Mouse (Mus musculus) myocyte (in vitro differentiated cells): ENCODE data around the gene Rbck1. TPM values are rescaled to one million over a fixed set of nuclear protein-coding genes. Genes with fewer than 3 reads are reported as not detected.

Experiments used
- H3K27me3 ChIP-seq: one replicate; pipeline ENCODE4 v1.6.1; 2011; ENCODE audit not compliant: control insufficient read depth, insufficient read depth, insufficient read length
- H3K36me3 ChIP-seq: one replicate; pipeline ENCODE4 v1.6.1; 2011; ENCODE audit not compliant: control insufficient read depth, insufficient read depth
- H3K4me2 ChIP-seq: one replicate; pipeline ENCODE4 v1.6.1; 2011; ENCODE audit warnings: low read depth, control low read depth
- H3K4me3 ChIP-seq: one replicate; pipeline ENCODE4 v1.5.1; 2011; ENCODE audit warnings: mild to moderate bottlenecking, control low read depth, moderate library complexity
- H3K79me2 ChIP-seq: one replicate; pipeline ENCODE4 v1.6.1; 2011; ENCODE audit not compliant: control insufficient read depth, insufficient read depth
- H3ac ChIP-seq: one replicate; pipeline ENCODE4 v1.6.1; 2011; ENCODE audit not compliant: control insufficient read depth, insufficient read length
- CEBPB ChIP-seq: IDR thresholded peaks from 2 replicates; pipeline ENCODE4 v1.6.1; 2011; ENCODE audit warnings: mild to moderate bottlenecking, moderate library complexity; ENCODE audit not compliant: poor library complexity, insufficient read depth, severe bottlenecking
- E2F4 ChIP-seq: IDR thresholded peaks from one replicate; pipeline ENCODE4 v1.6.1; 2011; ENCODE audit warnings: mild to moderate bottlenecking, control low read depth, moderate library complexity; ENCODE audit not compliant: insufficient read depth
- MAX ChIP-seq: IDR thresholded peaks from one replicate; pipeline ENCODE4 v1.6.1; 2011; ENCODE audit warnings: low read depth, mild to moderate bottlenecking, control low read depth
- MYOD1 ChIP-seq, 3 experiments: IDR thresholded peaks; one replicate each; pipeline ENCODE4 v1.6.1; 2011; ENCODE audit warnings: control low read depth in 2 of 3, low read depth in 2 of 3, mild to moderate bottlenecking in 2 of 3, moderate library complexity in 1 of 3; ENCODE audit not compliant: insufficient read length in 2 of 3, control insufficient read depth in 1 of 3
- MYOG ChIP-seq, 3 experiments: IDR thresholded peaks; one replicate each; pipeline ENCODE4 v1.6.1; 2011; ENCODE audit warnings: control low read depth in 2 of 3, low read depth in 2 of 3, mild to moderate bottlenecking in 2 of 3; ENCODE audit not compliant: insufficient read length in 2 of 3, control insufficient read depth in 1 of 3, insufficient read depth in 1 of 3
- POLR2A ChIP-seq: IDR thresholded peaks from one replicate; pipeline ENCODE4 v1.6.1; 2011; ENCODE audit warnings: low read depth, mild to moderate bottlenecking, control low read depth, moderate library complexity; ENCODE audit not compliant: insufficient read length
- POLR2AphosphoS2 ChIP-seq: IDR thresholded peaks from one replicate; pipeline ENCODE4 v1.6.1; 2011; ENCODE audit warnings: low read depth, control low read depth; ENCODE audit not compliant: insufficient read length
- REST ChIP-seq: IDR thresholded peaks from one replicate; pipeline ENCODE4 v1.6.1; 2011; ENCODE audit warnings: mild to moderate bottlenecking, control low read depth, moderate library complexity; ENCODE audit not compliant: insufficient read depth, insufficient read length
- SRF ChIP-seq: IDR thresholded peaks from one replicate; pipeline ENCODE4 v1.6.1; 2011; ENCODE audit warnings: low read depth; ENCODE audit not compliant: control insufficient read depth, insufficient read length
- TCF12 ChIP-seq: IDR thresholded peaks from one replicate; pipeline ENCODE4 v1.6.1; 2011; ENCODE audit warnings: mild to moderate bottlenecking, control low read depth; ENCODE audit not compliant: poor library complexity, insufficient read depth, severe bottlenecking
- TCF3 ChIP-seq: IDR thresholded peaks from one replicate; pipeline ENCODE4 v1.6.1; 2011; ENCODE audit warnings: low read depth, control low read depth; ENCODE audit not compliant: insufficient read length
- USF1 ChIP-seq: IDR thresholded peaks from one replicate; pipeline ENCODE4 v1.6.1; 2011; ENCODE audit warnings: low read depth, mild to moderate bottlenecking, control low read depth, moderate library complexity
- polyA plus RNA-seq: library from polyadenylated mRNA; unstranded; fragments of >200 nt; fragmentation: generic; extraction: Trizol; gene quantifications from one replicate; pipeline ENCODE4 v1.2.1, GENCODE M21; 2012; ENCODE audit warnings: missing spikeins

Gene Rbck1
- polyA plus RNA-seq, 1 experiment = 73.3 TPM

- Histone ChIP-seq H3ac (no peak overlapping the region), H3K4me3 (no peak overlapping the region), H3K4me2 (no peak overlapping the region), H3K36me3 (peaks cover 35% of the 10 kb centered on the region), H3K27me3 (no peaks in the 10 kb centered on the region), H3K79me2 (no peaks in the 10 kb centered on the region)
- TF ChIP-seq POLR2AphosphoS2 = peak; percentile 27
- TF ChIP-seq CEBPB = no peak
These were observed 19.5 kb downstream of the Rbck1 start for GRCm38 (mm10) chr2:152312996-152313395.

GRCm38 (mm10) chr2:152307186-152307585 lies 25.3 kb downstream of the Rbck1 start:
- no peak overlapping the region for H3K4me3 ChIP-seq
- H3K36me3 ChIP-seq = peaks cover 38% of the 10 kb centered on the region
- no peaks in the 10 kb centered on the region for H3K79me2 ChIP-seq
- no peaks in the 10 kb centered on the region for H3K27me3 ChIP-seq
- no peak overlapping the region for H3ac ChIP-seq
- TF ChIP-seq TCF3 = no peak
- no peak for TF ChIP-seq SRF
- TF ChIP-seq E2F4 = no peak
- TF ChIP-seq MYOG (IDR thresholded peaks at IDR 0.05; ENCODE audit: control insufficient read depth in 1 of 3, insufficient read depth in 1 of 3, insufficient read length in 2 of 3, low read depth in 2 of 3) = no peak
- no peak for TF ChIP-seq MYOD1 (IDR thresholded peaks at IDR 0.05; ENCODE audit: control insufficient read depth in 1 of 3, insufficient read length in 2 of 3, low read depth in 2 of 3)
- no peak for TF ChIP-seq CEBPB
- TF ChIP-seq MAX = no peak
- no peak overlapping the region for H3K4me2 ChIP-seq

GRCm38 (mm10) chr2:152305480-152305879 lies 27.0 kb downstream of the Rbck1 start:
- Histone ChIP-seq H3K4me3 (no peak overlapping the region), H3K36me3 (peaks cover 32% of the 10 kb centered on the region), H3K4me2 (no peak overlapping the region), H3K79me2 (peaks cover 10% of the 10 kb centered on the region), H3ac (no peak overlapping the region), H3K27me3 (no peaks in the 10 kb centered on the region)
- TF ChIP-seq MAX (no peak), USF1 (no peak), MYOD1 (IDR thresholded peaks at IDR 0.05; ENCODE audit: control insufficient read depth in 1 of 3, insufficient read length in 2 of 3, low read depth in 2 of 3) (no peak), SRF (no peak), POLR2AphosphoS2 (no peak)

GRCm38 (mm10) chr2:152303781-152304180 lies 28.7 kb downstream of the Rbck1 start:
- no peak overlapping the region for H3K4me2 ChIP-seq
- no peak overlapping the region for H3ac ChIP-seq
- H3K4me3 ChIP-seq = no peak overlapping the region
- peaks cover 25% of the 10 kb centered on the region for H3K36me3 ChIP-seq
- peaks cover 24% of the 10 kb centered on the region for H3K79me2 ChIP-seq
- no peak for TF ChIP-seq REST
- TF ChIP-seq MYOD1 (IDR thresholded peaks at IDR 0.05; ENCODE audit: control insufficient read depth in 1 of 3, insufficient read length in 2 of 3, low read depth in 2 of 3) = no peak
- no peak for TF ChIP-seq CEBPB
- no peak for TF ChIP-seq TCF12
- TF ChIP-seq POLR2AphosphoS2 = no peak
- TF ChIP-seq MAX = no peak
- TF ChIP-seq SRF = no peak
- no peak for TF ChIP-seq MYOG (IDR thresholded peaks at IDR 0.05; ENCODE audit: control insufficient read depth in 1 of 3, insufficient read depth in 1 of 3, insufficient read length in 2 of 3, low read depth in 2 of 3)
- TF ChIP-seq TCF3 = no peak
- no peak for TF ChIP-seq USF1
- no peak for TF ChIP-seq E2F4
- no peaks in the 10 kb centered on the region for H3K27me3 ChIP-seq

- Histone ChIP-seq H3ac (no peak overlapping the region), H3K4me3 (no peak overlapping the region), H3K79me2 (peaks cover 33% of the 10 kb centered on the region), H3K4me2 (no peak overlapping the region), H3K36me3 (peaks cover 16% of the 10 kb centered on the region), H3K27me3 (no peaks in the 10 kb centered on the region)
- TF ChIP-seq REST (no peak), USF1 (no peak), CEBPB (no peak), MYOD1 (IDR thresholded peaks at IDR 0.05; ENCODE audit: control insufficient read depth in 1 of 3, insufficient read length in 2 of 3, low read depth in 2 of 3) (no peak)
These were observed 29.6 kb downstream of the Rbck1 start for GRCm38 (mm10) chr2:152302862-152303261.

- H3K79me2 ChIP-seq = peaks cover 53% of the 10 kb centered on the region
- H3K36me3 ChIP-seq = no peaks in the 10 kb centered on the region
- H3K4me2 ChIP-seq = peak overlapping the region; percentile 88
- H3K4me3 ChIP-seq = peak overlapping the region; percentile 57
- peak overlapping the region; percentile 94 for H3ac ChIP-seq
- no peaks in the 10 kb centered on the region for H3K27me3 ChIP-seq
- TF ChIP-seq MAX = no peak
- no peak for TF ChIP-seq USF1
- no peak for TF ChIP-seq CEBPB
- TF ChIP-seq MYOD1 (IDR thresholded peaks at IDR 0.05; ENCODE audit: control insufficient read depth in 1 of 3, insufficient read length in 2 of 3, low read depth in 2 of 3) = no peak
- TF ChIP-seq POLR2A = no peak
- no peak for TF ChIP-seq TCF3
- no peak for TF ChIP-seq REST
- no peak for TF ChIP-seq E2F4
- no peak for TF ChIP-seq POLR2AphosphoS2
- no peak for TF ChIP-seq SRF
- no peak for TF ChIP-seq TCF12
- TF ChIP-seq MYOG (IDR thresholded peaks at IDR 0.05; ENCODE audit: control insufficient read depth in 1 of 3, insufficient read depth in 1 of 3, insufficient read length in 2 of 3, low read depth in 2 of 3) = no peak
These were observed 37.9 kb downstream of the Rbck1 start for GRCm38 (mm10) chr2:152294541-152294940.
